Mouse (Mus musculus) liver, embryonic 14.5 days (tissue): ENCODE data around the gene Izumo1. TPM values are rescaled to one million over a fixed set of nuclear protein-coding genes. Genes with fewer than 3 reads are reported as not detected.

Experiments used
- ATAC-seq: fragments of 200-750 bp; cut with Nextera tagmentation; 2 replicates; pipeline ENCODE4 v1.8.0; 2017; ENCODE audit warnings: moderate number of reproducible peaks, mild to moderate bottlenecking, moderate library complexity; ENCODE audit not compliant: insufficient read depth
- DNase-seq, 3 experiments: peaks; one replicate each; pipeline ENCODE4 v3.0.0-alpha.2; 2012 to 2013; ENCODE audit warnings: low read depth in 3 of 3, low spot score in 3 of 3
- H3K27ac ChIP-seq: fragments of 300-500 bp; sonication (generic); 2 replicates; pipeline ENCODE4 v1.5.1; 2014; ENCODE audit warnings: moderate library complexity, mild to moderate bottlenecking, control low read depth, inconsistent platforms
- H3K27me3 ChIP-seq: fragments of 300-500 bp; sonication (generic); 2 replicates; pipeline ENCODE4 v1.6.1; 2014; ENCODE audit warnings: mild to moderate bottlenecking, low read length, moderate library complexity; ENCODE audit not compliant: control insufficient read depth, insufficient read depth
- H3K36me3 ChIP-seq: fragments of 300-500 bp; sonication (generic); replicated peaks from 2 replicates; pipeline ENCODE4 v1.6.1; 2014; ENCODE audit warnings: low read depth; ENCODE audit not compliant: control insufficient read depth, insufficient read depth
- H3K4me1 ChIP-seq, 2 experiments: fragments of 200-500 bp in 1 of 2; fragments of 300-500 bp in 1 of 2; sonication (generic) in 1 of 2; replicated peaks; 2 replicates each; pipeline ENCODE4 v1.6.1; 2012 to 2014; ENCODE audit warnings: antibody characterized with exemption in 1 of 2, inconsistent platforms in 1 of 2, low read length in 1 of 2; ENCODE audit not compliant: control insufficient read depth in 2 of 2, insufficient read depth in 2 of 2
- H3K4me2 ChIP-seq: fragments of 300-500 bp; sonication (generic); 2 replicates; pipeline ENCODE4 v1.6.1; 2014; ENCODE audit warnings: low read depth, mild to moderate bottlenecking, control low read depth, moderate library complexity
- H3K4me3 ChIP-seq, 2 experiments: fragments of 200-500 bp in 1 of 2; fragments of 300-500 bp in 1 of 2; sonication (generic) in 1 of 2; 2 replicates each; pipeline ENCODE4 v1.5.1; 2012 to 2014; ENCODE audit warnings: low read depth in 2 of 2, low read length in 2 of 2, mild to moderate bottlenecking in 2 of 2, control low read depth in 1 of 2, inconsistent platforms in 1 of 2, moderate library complexity in 1 of 2; ENCODE audit not compliant: insufficient read depth in 1 of 2
- H3K9ac ChIP-seq: fragments of 300-500 bp; sonication (generic); replicated peaks from 2 replicates; pipeline ENCODE4 v1.6.1; 2014; ENCODE audit warnings: mild to moderate bottlenecking, control low read depth, moderate library complexity
- H3K9me3 ChIP-seq: fragments of 300-500 bp; sonication (generic); 2 replicates; pipeline ENCODE4 v1.6.1; 2016; ENCODE audit warnings: low read length, mixed read lengths; ENCODE audit not compliant: control insufficient read depth
- CTCF ChIP-seq: IDR thresholded peaks from 2 replicates; pipeline ENCODE4 v1.5.1; 2016; ENCODE audit warnings: antibody characterized with exemption, low read depth, control low read depth
- EP300 ChIP-seq: IDR thresholded peaks from 2 replicates; pipeline ENCODE4 v1.6.1; 2016; ENCODE audit warnings: antibody characterized with exemption, low read depth
- WGBS: fragments of 180-500 bp; shearing (Covaris S2); extraction: QIAGEN DNeasy Blood & Tissue Kit; methylation state at CpG from one replicate; pipeline ENCODE4 v1.1.7; 2014; ENCODE audit not compliant: insufficient replicate concordance; 5-methylcytosine and 5-hydroxymethylcytosine counted together
- polyA plus RNA-seq, 2 experiments: library from polyadenylated mRNA; depleted of rRNA in 1 of 2; stranded (reverse) in 1 of 2; unstranded in 1 of 2; fragments of >200 nt; fragmentation: Nextera tagmentation in 1 of 2; extraction: Ambion mirVana in 1 of 2; gene quantifications; 2 replicates each; pipeline versions ENCODE4 v1.2.1 to v1.2.3; 2012 to 2014

Izumo1 gene
- polyA plus RNA-seq, 2 experiments: 0.15 TPM; not detected in 1

GRCm38 (mm10) chr7:45626571-45627076, 5.0 kb downstream of the Izumo1 start:
- DNase-seq: no peak
- H3K4me3 ChIP-seq: no peak overlapping the region
- no peaks in the 10 kb centered on the region for H3K36me3 ChIP-seq
- 58% methylated on average over 7 of the region's 7 CpGs for WGBS
- no peak overlapping the region for H3K4me2 ChIP-seq
- no peak overlapping the region for H3K27ac ChIP-seq
- H3K9ac ChIP-seq: no peak overlapping the region
- no peaks in the 10 kb centered on the region for H3K9me3 ChIP-seq
- ATAC-seq: no peak
- H3K27me3 ChIP-seq: peaks cover 20% of the 10 kb centered on the region
- no peaks in the 10 kb centered on the region for H3K4me1 ChIP-seq
- TF ChIP-seq EP300 (no peak), CTCF (no peak)

GRCm38 (mm10) chr7:45627261-45627660, 5.7 kb downstream of the Izumo1 start, which contains the start of gene Rasip1:
Gene Rasip1, plus strand, starts transcription at chr7:45627488.
- peak within 1 kb of the TSS; percentile 13 to 49; a peak in 3 of 4 replicates for H3K4me3 ChIP-seq
- 31% methylated on average over 9 of the region's 9 CpGs for WGBS
- DNase-seq (no peak), ATAC-seq (no peak)
- no peak within 1 kb of the TSS for H3K27ac ChIP-seq
- no peaks in the 10 kb centered on the region for H3K36me3 ChIP-seq
- H3K4me1 ChIP-seq: no peaks in the 10 kb centered on the region
- no peak for TF ChIP-seq CTCF
- TF ChIP-seq EP300: no peak
- peak within 1 kb of the TSS; percentile 13; the same call in 1 of the 2 replicates for H3K9ac ChIP-seq
- H3K4me2 ChIP-seq: peak within 1 kb of the TSS; percentile 63
- H3K9me3 ChIP-seq: no peaks in the 10 kb centered on the region
- peaks cover 20% of the 10 kb centered on the region for H3K27me3 ChIP-seq

- peak overlapping the region; percentile 13; the same call in 1 of the 2 replicates for H3K9ac ChIP-seq
- 2% methylated on average over 105 of the region's 105 CpGs for WGBS
- no peaks in the 10 kb centered on the region for H3K9me3 ChIP-seq
- DNase-seq (peak; percentile 43 to 56 (median 48)), ATAC-seq (peak; percentile 73)
- peaks cover 20% of the 10 kb centered on the region for H3K27me3 ChIP-seq
- H3K4me1 ChIP-seq: no peaks in the 10 kb centered on the region
- H3K36me3 ChIP-seq: no peaks in the 10 kb centered on the region
- no peak overlapping the region for H3K27ac ChIP-seq
- H3K4me3 ChIP-seq: peak overlapping the region; percentile 13 to 49
- peak overlapping the region; percentile 63 for H3K4me2 ChIP-seq
- TF ChIP-seq CTCF (peak; percentile 60), EP300 (no peak)
Measured at GRCm38 (mm10) chr7:45628364-45629294, 7.0 kb downstream of the Izumo1 start.

- peaks cover 20% of the 10 kb centered on the region for H3K27me3 ChIP-seq
- no peak for DNase-seq
Measured at GRCm38 (mm10) chr7:45630064-45630907, 8.7 kb downstream of the Izumo1 start.

More at GRCm38 (mm10) chr7:45630064-45630907, 8.7 kb downstream of the Izumo1 start:
- Histone ChIP-seq H3K27ac (no peak overlapping the region), H3K9ac (no peak overlapping the region), H3K9me3 (no peaks in the 10 kb centered on the region), H3K4me1 (no peaks in the 10 kb centered on the region; a peak in 1 of 4 replicates), H3K4me3 (no peak overlapping the region), H3K4me2 (no peak overlapping the region), H3K36me3 (no peaks in the 10 kb centered on the region)
- ATAC-seq: no peak
- TF ChIP-seq EP300 (no peak), CTCF (no peak)
- WGBS: 70% methylated on average over 23 of the region's 23 CpGs
